Mouse (Mus musculus) neural tube, embryonic 12.5 days (tissue): Measurements from ENCODE around the gene Zfp467. TPM values are rescaled to one million over a fixed set of nuclear protein-coding genes. Genes with fewer than 3 reads are reported as not detected.
A peak's percentile ranks its signal among the peaks of the same experiment; 100 is the strongest.

Experiments
- ATAC-seq: fragments of 200-750 bp; cut with Nextera tagmentation; 2 replicates; pipeline ENCODE4 v1.8.0; 2017; ENCODE audit warnings: low read depth, mild to moderate bottlenecking, moderate TSS enrichment, moderate library complexity; ENCODE audit not compliant: low FRiP score
- H3K27ac ChIP-seq: fragments of 300-500 bp; sonication (generic); 2 replicates; pipeline ENCODE4 v1.5.1; 2016
- H3K27me3 ChIP-seq: fragments of 300-500 bp; sonication (generic); replicated peaks from 2 replicates; pipeline ENCODE4 v1.6.1; 2016; ENCODE audit warnings: mild to moderate bottlenecking
- H3K36me3 ChIP-seq: fragments of 300-500 bp; sonication (generic); 2 replicates; pipeline ENCODE4 v1.6.1; 2016; ENCODE audit warnings: mild to moderate bottlenecking
- H3K4me1 ChIP-seq: fragments of 300-500 bp; sonication (generic); 2 replicates; pipeline ENCODE4 v1.6.1; 2016
- H3K4me2 ChIP-seq: fragments of 300-500 bp; sonication (generic); replicated peaks from 2 replicates; pipeline ENCODE4 v1.6.1; 2016; ENCODE audit warnings: mild to moderate bottlenecking
- H3K4me3 ChIP-seq: fragments of 300-500 bp; sonication (generic); 2 replicates; pipeline ENCODE4 v1.5.1; 2016
- H3K9ac ChIP-seq: fragments of 300-500 bp; sonication (generic); 2 replicates; pipeline ENCODE4 v1.6.1; 2016; ENCODE audit warnings: mild to moderate bottlenecking
- H3K9me3 ChIP-seq: fragments of 300-500 bp; sonication (generic); 2 replicates; pipeline ENCODE4 v1.6.1; 2016; ENCODE audit warnings: mild to moderate bottlenecking
- WGBS: fragments of 180-500 bp; shearing (Covaris S2); methylation state at CpG from one replicate; pipeline ENCODE4 v1.1.7; 2016; 5-methylcytosine and 5-hydroxymethylcytosine counted together
- polyA plus RNA-seq: library from polyadenylated mRNA; unstranded; fragments of >200 nt; fragmentation: Nextera tagmentation; extraction: Ambion mirVana; gene quantifications from 2 replicates; pipeline ENCODE4 v1.2.1, GENCODE M21; 2016

The Zfp467 gene
- polyA plus RNA-seq, 1 experiment from 2014 or later: 18.4 TPM

GRCm38 (mm10) chr6:48416486-48416885, 29.1 kb downstream of the Zfp467 start:
- H3K36me3 ChIP-seq: peaks cover 69% of the 10 kb centered on the region
- no peaks in the 10 kb centered on the region for H3K9me3 ChIP-seq
- no peak overlapping the region for H3K9ac ChIP-seq
- no peak overlapping the region for H3K27ac ChIP-seq
- 90% methylated on average over 2 of the region's 2 CpGs for WGBS
- H3K27me3 ChIP-seq: no peaks in the 10 kb centered on the region
- peaks cover 4% of the 10 kb centered on the region; the same call in 1 of the 2 replicates for H3K4me1 ChIP-seq
- ATAC-seq: no peak
- no peak overlapping the region for H3K4me3 ChIP-seq
- no peak overlapping the region for H3K4me2 ChIP-seq

GRCm38 (mm10) chr6:48415636-48416035, 30.0 kb downstream of the Zfp467 start:
- Histone ChIP-seq H3K4me2 (no peak overlapping the region), H3K9ac (no peak overlapping the region), H3K9me3 (no peaks in the 10 kb centered on the region), H3K27me3 (no peaks in the 10 kb centered on the region), H3K4me1 (peaks cover 4% of the 10 kb centered on the region; the same call in 1 of the 2 replicates), H3K36me3 (peaks cover 78% of the 10 kb centered on the region), H3K4me3 (no peak overlapping the region), H3K27ac (no peak overlapping the region)
- no peak for ATAC-seq
- WGBS: 93% methylated on average over 7 of the region's 7 CpGs

DNA sequence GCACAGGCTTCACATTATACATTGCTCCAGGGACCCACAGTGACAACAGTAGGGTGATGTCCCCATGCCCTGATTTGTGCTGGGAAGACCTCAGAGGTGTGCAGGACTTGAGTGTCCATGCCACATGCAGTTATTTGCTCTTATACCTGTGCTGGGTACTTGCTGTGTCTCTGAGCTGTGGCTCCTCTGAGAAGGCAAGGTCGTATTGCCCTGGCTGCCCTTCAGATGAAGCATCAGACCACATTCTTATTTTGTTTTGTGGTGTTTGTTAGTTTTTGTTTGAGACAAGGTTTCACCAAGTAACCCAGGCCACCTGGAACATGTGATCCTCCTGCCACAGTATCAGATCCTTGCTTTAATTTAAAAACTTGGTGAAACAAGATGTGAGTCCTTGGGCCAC, 30.7 kb downstream of the Zfp467 start:
- no peak for ATAC-seq
- no peak overlapping the region for H3K9ac ChIP-seq
- H3K4me1 ChIP-seq: no peaks in the 10 kb centered on the region
- H3K4me2 ChIP-seq: no peak overlapping the region
- no peaks in the 10 kb centered on the region for H3K27me3 ChIP-seq
- 90% methylated on average over 1 of the region's 1 CpGs for WGBS
- peaks cover 85% of the 10 kb centered on the region for H3K36me3 ChIP-seq
- no peaks in the 10 kb centered on the region for H3K9me3 ChIP-seq
- no peak overlapping the region for H3K4me3 ChIP-seq
- H3K27ac ChIP-seq: no peak overlapping the region

DNA sequence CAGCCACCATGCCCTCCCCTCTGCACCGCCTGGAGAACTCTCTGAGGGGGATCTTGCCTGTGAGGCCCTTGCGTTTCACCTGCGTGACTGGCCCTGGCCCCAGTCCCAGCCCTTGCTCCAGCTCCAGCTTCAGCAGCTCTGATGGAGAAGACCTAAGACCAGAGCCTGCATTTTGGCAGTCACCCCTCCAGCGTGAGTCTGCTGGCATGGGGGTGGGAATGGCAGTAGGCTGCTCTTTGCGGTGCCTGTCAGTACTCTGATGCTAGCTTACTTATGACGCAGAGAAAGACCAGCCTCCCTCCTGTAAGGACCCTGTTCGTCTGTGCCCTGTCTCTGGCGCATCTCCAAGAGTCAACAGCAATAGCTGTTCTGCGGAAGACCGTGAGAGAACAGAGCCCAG, 32.5 kb downstream of the Zfp467 start:
- WGBS: 95% methylated on average over 10 of the region's 10 CpGs
- ATAC-seq: no peak
- Histone ChIP-seq H3K9ac (no peak overlapping the region), H3K27ac (no peak overlapping the region), H3K9me3 (no peaks in the 10 kb centered on the region), H3K4me3 (no peak overlapping the region), H3K27me3 (no peaks in the 10 kb centered on the region), H3K4me2 (no peak overlapping the region), H3K36me3 (peaks cover 99% of the 10 kb centered on the region), H3K4me1 (no peaks in the 10 kb centered on the region)

DNA sequence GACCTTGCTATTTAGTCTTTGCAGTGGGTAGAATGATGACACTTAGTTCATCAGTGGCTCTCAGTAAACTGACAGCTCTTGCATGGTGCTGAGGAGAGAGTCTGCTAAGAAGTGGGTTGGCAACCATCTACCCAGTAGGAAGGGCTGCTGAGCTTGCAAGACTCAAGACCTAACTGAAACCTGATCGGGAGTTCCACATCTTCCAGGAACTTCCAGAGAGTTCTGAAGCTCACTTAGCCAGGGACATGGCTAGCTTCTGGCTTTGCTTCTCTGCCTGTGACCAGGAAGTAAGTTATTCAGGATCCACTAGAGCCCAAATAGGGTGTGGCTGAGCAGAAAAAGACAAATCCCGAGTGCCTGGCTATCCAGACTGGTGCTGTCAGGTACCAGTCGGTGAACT, 33.0 kb downstream of the Zfp467 start:
- peaks cover 99% of the 10 kb centered on the region for H3K36me3 ChIP-seq
- no peak overlapping the region for H3K27ac ChIP-seq
- ATAC-seq: no peak
- no peaks in the 10 kb centered on the region for H3K27me3 ChIP-seq
- 87% methylated on average over 3 of the region's 3 CpGs for WGBS
- no peak overlapping the region for H3K4me2 ChIP-seq
- no peak overlapping the region for H3K4me3 ChIP-seq
- no peaks in the 10 kb centered on the region for H3K9me3 ChIP-seq
- H3K4me1 ChIP-seq: no peaks in the 10 kb centered on the region
- no peak overlapping the region for H3K9ac ChIP-seq

- Histone ChIP-seq H3K27me3 (no peaks in the 10 kb centered on the region), H3K4me3 (no peak overlapping the region), H3K4me2 (no peak overlapping the region), H3K27ac (no peak overlapping the region), H3K4me1 (no peaks in the 10 kb centered on the region), H3K36me3 (peaks cover 99% of the 10 kb centered on the region), H3K9me3 (no peaks in the 10 kb centered on the region), H3K9ac (no peak overlapping the region)
- no peak for ATAC-seq
- WGBS: 86% methylated on average over 4 of the region's 4 CpGs
Observed at GRCm38 (mm10) chr6:48412147-48412546, 33.5 kb downstream of the Zfp467 start.

DNA sequence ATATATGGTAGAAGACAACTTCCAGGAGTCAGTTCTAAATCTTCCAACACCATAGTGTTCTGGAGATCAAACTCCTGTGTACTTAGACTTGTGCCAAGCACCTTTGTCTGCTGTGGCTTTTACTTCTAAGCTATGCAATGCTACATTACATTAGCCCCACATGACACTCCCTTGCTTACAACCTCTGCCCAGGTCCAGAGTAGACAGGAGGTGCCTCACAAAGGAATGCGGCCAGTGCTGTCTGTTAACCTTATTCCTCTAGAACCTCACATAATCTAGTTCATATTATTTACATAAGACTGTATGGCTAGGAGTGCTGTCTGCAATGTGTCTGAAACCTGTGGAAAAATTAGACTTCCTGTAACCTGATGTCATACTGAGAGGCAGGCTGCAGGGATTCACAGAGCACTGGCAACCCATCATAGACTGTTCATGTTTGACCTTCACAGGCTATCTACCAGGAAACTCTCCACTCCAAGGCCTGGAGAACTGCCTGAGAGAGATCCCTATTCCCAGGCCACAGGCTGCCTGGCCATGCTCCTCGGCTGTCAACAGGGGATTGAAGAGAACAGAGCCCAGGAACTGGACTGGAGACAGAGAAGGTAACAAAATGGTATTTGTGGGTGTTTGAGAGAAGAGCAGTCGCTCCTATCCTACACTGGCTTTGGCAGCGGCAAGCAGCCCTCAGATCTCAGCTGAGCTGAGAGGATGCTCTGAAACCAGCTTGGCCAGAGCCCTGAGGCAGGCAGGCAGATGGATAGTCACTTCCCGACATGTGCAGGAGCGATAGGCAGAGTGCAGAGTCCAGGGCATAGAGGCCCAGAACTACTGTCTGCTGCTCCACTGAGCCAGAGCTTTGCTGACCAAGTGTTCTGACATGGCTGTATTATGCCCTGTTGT, 34.2 kb downstream of the Zfp467 start:
- Histone ChIP-seq H3K9me3 (no peaks in the 10 kb centered on the region), H3K4me3 (no peak overlapping the region), H3K27me3 (no peaks in the 10 kb centered on the region), H3K4me1 (no peaks in the 10 kb centered on the region), H3K27ac (no peak overlapping the region), H3K4me2 (no peak overlapping the region), H3K9ac (no peak overlapping the region), H3K36me3 (peaks cover 99% of the 10 kb centered on the region)
- ATAC-seq: no peak
- 94% methylated on average over 6 of the region's 6 CpGs for WGBS

- Histone ChIP-seq H3K36me3 (peaks cover 99% of the 10 kb centered on the region), H3K9me3 (no peaks in the 10 kb centered on the region), H3K27ac (no peak overlapping the region), H3K4me2 (no peak overlapping the region), H3K9ac (no peak overlapping the region), H3K4me1 (no peaks in the 10 kb centered on the region), H3K27me3 (no peaks in the 10 kb centered on the region), H3K4me3 (no peak overlapping the region)
- no peak for ATAC-seq
- 82% methylated on average over 3 of the region's 3 CpGs for WGBS
Observed at GRCm38 (mm10) chr6:48410551-48410950, 35.1 kb downstream of the Zfp467 start.

- Histone ChIP-seq H3K9ac (no peak overlapping the region), H3K4me1 (no peaks in the 10 kb centered on the region), H3K27me3 (no peaks in the 10 kb centered on the region), H3K9me3 (no peaks in the 10 kb centered on the region), H3K4me3 (no peak overlapping the region), H3K27ac (no peak overlapping the region), H3K4me2 (no peak overlapping the region), H3K36me3 (peaks cover 99% of the 10 kb centered on the region)
- WGBS: 96% methylated on average over 4 of the region's 4 CpGs
- ATAC-seq: no peak
Observed at GRCm38 (mm10) chr6:48409726-48410343, 35.8 kb downstream of the Zfp467 start.

GRCm38 (mm10) chr6:48404071-48404470, 41.6 kb downstream of the Zfp467 start:
- no peaks in the 10 kb centered on the region for H3K27me3 ChIP-seq
- peaks cover 57% of the 10 kb centered on the region for H3K36me3 ChIP-seq
- H3K27ac ChIP-seq: no peak overlapping the region
- no peaks in the 10 kb centered on the region for H3K9me3 ChIP-seq
- no peak for ATAC-seq
- no peaks in the 10 kb centered on the region for H3K4me1 ChIP-seq
- H3K4me3 ChIP-seq: no peak overlapping the region
- no peak overlapping the region for H3K9ac ChIP-seq
- 96% methylated on average over 5 of the region's 5 CpGs for WGBS
- no peak overlapping the region for H3K4me2 ChIP-seq

DNA sequence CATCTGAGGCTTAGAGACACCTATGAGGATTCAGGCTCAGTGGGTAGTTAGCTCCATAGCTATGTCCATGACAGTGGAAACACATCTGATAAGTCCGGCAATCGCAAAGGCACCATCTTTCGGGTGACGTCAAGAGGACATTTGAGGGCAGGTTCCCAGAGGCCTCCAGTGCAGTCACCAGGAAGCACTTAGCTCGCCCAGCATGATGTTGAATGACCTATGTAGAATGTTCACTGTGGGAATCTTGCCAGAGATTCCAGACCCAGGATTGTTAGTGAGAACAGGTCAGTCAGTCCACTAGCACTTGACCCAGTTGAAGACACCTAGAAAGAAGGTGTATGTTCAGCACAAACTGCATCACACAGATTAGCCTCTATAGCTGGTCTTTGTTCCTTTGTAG, 45.7 kb downstream of the Zfp467 start:
- Histone ChIP-seq H3K4me3 (no peak overlapping the region), H3K9ac (no peak overlapping the region), H3K27ac (no peak overlapping the region), H3K36me3 (peaks cover 15% of the 10 kb centered on the region), H3K4me1 (peaks cover 19% of the 10 kb centered on the region), H3K9me3 (no peaks in the 10 kb centered on the region), H3K4me2 (no peak overlapping the region), H3K27me3 (no peaks in the 10 kb centered on the region)
- 94% methylated on average over 5 of the region's 5 CpGs for WGBS
- no peak for ATAC-seq

DNA sequence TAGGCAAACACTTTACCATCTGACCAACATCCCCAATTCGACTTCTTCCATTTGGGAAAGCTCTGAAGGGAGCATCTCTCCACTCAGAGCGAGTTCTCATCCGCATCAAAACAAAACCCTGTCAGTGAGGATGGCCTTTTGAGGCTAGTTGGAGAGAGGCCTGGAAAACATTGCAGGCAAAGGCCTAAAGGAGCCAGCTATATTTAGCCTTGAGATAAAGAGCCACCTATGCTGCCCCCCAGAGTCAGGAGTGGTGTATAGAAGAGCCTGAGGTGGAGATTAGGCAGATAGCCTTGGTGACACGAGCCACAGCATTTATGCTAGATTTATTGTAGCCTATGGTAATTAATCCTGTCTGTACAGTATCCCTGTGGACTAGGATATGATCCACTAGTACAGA, 48.3 kb downstream of the Zfp467 start:
- H3K36me3 ChIP-seq: no peaks in the 10 kb centered on the region
- no peak overlapping the region for H3K4me3 ChIP-seq
- H3K9me3 ChIP-seq: no peaks in the 10 kb centered on the region
- H3K27me3 ChIP-seq: no peaks in the 10 kb centered on the region
- no peak overlapping the region for H3K27ac ChIP-seq
- peaks cover 20% of the 10 kb centered on the region for H3K4me1 ChIP-seq
- no peak overlapping the region for H3K9ac ChIP-seq
- ATAC-seq: no peak
- H3K4me2 ChIP-seq: peak overlapping the region; percentile 68
- 64% methylated on average over 4 of the region's 4 CpGs for WGBS
